Mouse (Mus musculus) midbrain, embryonic 10.5 days (tissue): ENCODE measurements around the gene Kcnab3. TPM values are rescaled to one million over a fixed set of nuclear protein-coding genes. Genes with fewer than 3 reads are reported as not detected.

Experiments
- DNase-seq: peaks from one replicate; pipeline ENCODE4 v3.0.0-alpha.2; 2017; ENCODE audit warnings: low spot score
- H3K27ac ChIP-seq: fragments of 300-500 bp; sonication (generic); replicated peaks from 2 replicates; pipeline ENCODE4 v1.5.1; 2016; ENCODE audit warnings: mild to moderate bottlenecking
- H3K27me3 ChIP-seq: fragments of 300-500 bp; sonication (generic); 2 replicates; pipeline ENCODE4 v1.6.1; 2016; ENCODE audit warnings: low read depth, mild to moderate bottlenecking; ENCODE audit not compliant: poor library complexity, severe bottlenecking
- H3K36me3 ChIP-seq: fragments of 300-500 bp; sonication (generic); 2 replicates; pipeline ENCODE4 v1.6.1; 2016; ENCODE audit warnings: mild to moderate bottlenecking, moderate library complexity
- H3K4me1 ChIP-seq: fragments of 300-500 bp; sonication (generic); 2 replicates; pipeline ENCODE4 v1.6.1; 2016
- H3K4me3 ChIP-seq: fragments of 300-500 bp; sonication (generic); 2 replicates; pipeline ENCODE4 v1.5.1; 2016; ENCODE audit warnings: mild to moderate bottlenecking, moderate library complexity
- H3K9me3 ChIP-seq: fragments of 300-500 bp; sonication (generic); replicated peaks from 2 replicates; pipeline ENCODE4 v1.6.1; 2016; ENCODE audit warnings: mild to moderate bottlenecking
- WGBS: fragments of 180-500 bp; shearing (Covaris S2); methylation state at CpG from one replicate; pipeline ENCODE4 v1.1.7; 2016; 5-methylcytosine and 5-hydroxymethylcytosine counted together
- polyA plus RNA-seq: library from polyadenylated mRNA; unstranded; fragments of >200 nt; fragmentation: Nextera tagmentation; extraction: Ambion mirVana; gene quantifications from 2 replicates; pipeline ENCODE4 v1.2.1, GENCODE M21; 2016

The Kcnab3 gene
- polyA plus RNA-seq, 1 experiment from 2014 or later = 1.4 TPM

DNA sequence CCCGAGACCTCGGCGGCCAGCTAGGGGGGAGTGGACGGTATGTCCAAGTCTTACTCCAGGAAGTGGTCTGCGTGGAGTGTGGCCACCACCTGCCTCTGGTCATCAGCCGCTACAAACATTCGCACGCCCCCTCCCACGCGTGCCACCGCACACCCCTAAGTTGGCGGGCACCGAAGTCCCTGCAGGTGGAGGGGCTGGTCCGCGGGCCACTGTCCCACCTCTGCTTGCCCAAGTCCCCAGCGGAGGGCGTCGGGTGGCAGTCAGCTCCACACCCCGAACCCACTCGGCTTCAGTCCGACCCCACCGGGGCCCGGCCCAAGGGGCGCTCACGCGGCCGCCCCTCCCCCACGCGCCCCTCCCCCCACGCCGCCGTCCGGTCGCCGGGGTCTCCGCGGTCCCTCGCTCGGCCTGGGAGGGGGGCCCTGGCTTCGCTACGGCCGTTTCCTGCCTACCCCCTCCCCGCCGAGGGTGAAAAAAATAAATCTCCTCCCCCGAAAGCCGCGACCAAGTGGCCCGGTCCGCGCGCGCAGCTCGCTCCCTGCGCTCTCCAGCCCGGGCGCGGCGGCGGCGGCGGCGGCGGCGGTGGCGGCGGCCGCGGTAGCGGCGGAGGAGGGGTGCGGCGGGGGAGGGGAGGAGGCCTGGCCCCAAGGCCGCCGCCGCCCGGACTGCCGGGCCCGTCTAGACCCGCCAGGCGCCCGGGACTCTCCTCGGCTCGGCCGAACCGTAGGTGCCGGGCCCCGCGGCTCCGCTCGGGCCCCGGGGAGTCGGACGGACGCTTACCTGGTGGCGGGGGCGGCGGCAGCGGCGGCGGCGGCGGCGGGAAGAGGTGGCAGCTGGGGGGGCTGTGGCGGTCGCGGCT lies 42.5 kb downstream of the Kcnab3 start:
- under 1% methylated on average over 84 of the region's 106 CpGs for WGBS
- peaks cover 85% of the 10 kb centered on the region for H3K4me1 ChIP-seq

GRCm38 (mm10) chr11:69369215-69369989 lies 43.3 kb downstream of the Kcnab3 start, which contains the start of gene Chd3:
TSS of gene Chd3 (minus strand) at chr11:69369406.
- 4% methylated on average over 16 of the region's 34 CpGs for WGBS

More for the DNA sequence above, 42.5 kb downstream of the Kcnab3 start:
- peak; percentile 73 for DNase-seq
- Histone ChIP-seq H3K27ac (peak overlapping the region; percentile 100), H3K27me3 (no peaks in the 10 kb centered on the region), H3K4me3 (peak overlapping the region; percentile 97), H3K36me3 (peaks cover 27% of the 10 kb centered on the region), H3K9me3 (no peaks in the 10 kb centered on the region)

DNA sequence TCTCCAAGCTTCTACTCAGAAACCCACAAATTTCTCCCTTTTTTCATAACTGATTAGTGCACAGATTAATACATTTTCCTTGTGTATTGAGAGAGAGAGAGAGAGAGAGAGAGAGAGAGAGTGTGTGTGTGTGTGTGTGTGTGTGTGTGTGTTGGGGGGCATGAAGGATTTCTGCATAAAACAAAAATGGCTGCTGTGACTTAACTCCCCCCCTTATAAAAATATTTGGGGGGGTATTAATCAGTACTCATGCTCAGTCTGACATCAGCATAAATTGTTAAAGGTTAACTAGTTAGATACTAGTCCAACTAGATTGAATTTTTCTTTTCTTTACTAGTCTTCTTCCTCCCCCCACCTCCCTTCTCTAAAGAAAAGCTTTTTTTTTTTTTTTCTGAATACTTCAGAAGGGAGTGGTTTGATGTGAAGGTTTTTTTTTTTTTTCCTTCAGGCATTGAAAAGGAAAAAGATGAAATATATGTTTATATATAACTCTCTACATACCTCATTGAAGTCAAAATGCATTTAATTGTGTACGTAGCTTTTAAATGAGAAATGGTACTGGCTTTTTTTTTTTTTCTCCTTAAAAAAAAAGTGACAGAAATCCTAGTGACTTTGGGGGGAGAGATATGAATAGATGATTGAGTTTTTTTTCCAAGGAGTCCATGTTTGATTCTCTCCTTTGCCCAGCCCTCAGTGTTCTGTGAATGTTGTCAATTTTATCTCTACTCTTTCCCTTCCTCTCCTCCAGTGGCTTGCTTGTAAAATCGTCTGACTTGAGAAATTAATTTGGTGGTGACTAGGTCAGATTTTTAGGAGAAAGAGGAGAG lies 44.1 kb downstream of the Kcnab3 start:
- no peak for DNase-seq
- H3K27ac ChIP-seq = peak overlapping the region; percentile 100
- 38% methylated on average over 2 of the region's 2 CpGs for WGBS
- peaks cover 32% of the 10 kb centered on the region for H3K36me3 ChIP-seq
- peaks cover 80% of the 10 kb centered on the region for H3K4me1 ChIP-seq
- peak overlapping the region; percentile 97 for H3K4me3 ChIP-seq
- H3K9me3 ChIP-seq = no peaks in the 10 kb centered on the region
- no peaks in the 10 kb centered on the region for H3K27me3 ChIP-seq

More at GRCm38 (mm10) chr11:69369215-69369989, 43.3 kb downstream of the Kcnab3 start, which contains the start of gene Chd3:
- Histone ChIP-seq H3K9me3 (no peaks in the 10 kb centered on the region), H3K4me1 (peaks cover 88% of the 10 kb centered on the region), H3K4me3 (peak within 1 kb of the TSS; percentile 97), H3K27ac (peak within 1 kb of the TSS; percentile 100), H3K27me3 (no peaks in the 10 kb centered on the region), H3K36me3 (peaks cover 27% of the 10 kb centered on the region)
- peak; percentile 63 for DNase-seq

GRCm38 (mm10) chr11:69370817-69371215 lies 44.8 kb downstream of the Kcnab3 start:
- peaks cover 74% of the 10 kb centered on the region for H3K4me1 ChIP-seq
- H3K36me3 ChIP-seq = peaks cover 37% of the 10 kb centered on the region
- no peaks in the 10 kb centered on the region for H3K9me3 ChIP-seq
- no peak for DNase-seq
- H3K27me3 ChIP-seq = no peaks in the 10 kb centered on the region
- peak overlapping the region; percentile 97 for H3K4me3 ChIP-seq
- 17% methylated on average over 9 of the region's 9 CpGs for WGBS
- H3K27ac ChIP-seq = peak overlapping the region; percentile 82

- H3K4me3 ChIP-seq = peak overlapping the region; percentile 97
- 31% methylated on average over 12 of the region's 12 CpGs for WGBS
- DNase-seq = no peak
- H3K4me1 ChIP-seq = peaks cover 66% of the 10 kb centered on the region
- peak overlapping the region; percentile 82 for H3K27ac ChIP-seq
- no peaks in the 10 kb centered on the region for H3K27me3 ChIP-seq
- peaks cover 44% of the 10 kb centered on the region for H3K36me3 ChIP-seq
- no peaks in the 10 kb centered on the region for H3K9me3 ChIP-seq
Measured at GRCm38 (mm10) chr11:69371601-69372000, 45.5 kb downstream of the Kcnab3 start.

GRCm38 (mm10) chr11:69372056-69372779 lies 46.2 kb downstream of the Kcnab3 start:
- Histone ChIP-seq H3K27ac (peak overlapping the region; percentile 82), H3K4me1 (peaks cover 60% of the 10 kb centered on the region), H3K36me3 (peaks cover 46% of the 10 kb centered on the region), H3K9me3 (no peaks in the 10 kb centered on the region), H3K4me3 (peak overlapping the region; percentile 97), H3K27me3 (no peaks in the 10 kb centered on the region)
- DNase-seq = no peak
- WGBS = 68% methylated on average over 12 of the region's 12 CpGs

DNA sequence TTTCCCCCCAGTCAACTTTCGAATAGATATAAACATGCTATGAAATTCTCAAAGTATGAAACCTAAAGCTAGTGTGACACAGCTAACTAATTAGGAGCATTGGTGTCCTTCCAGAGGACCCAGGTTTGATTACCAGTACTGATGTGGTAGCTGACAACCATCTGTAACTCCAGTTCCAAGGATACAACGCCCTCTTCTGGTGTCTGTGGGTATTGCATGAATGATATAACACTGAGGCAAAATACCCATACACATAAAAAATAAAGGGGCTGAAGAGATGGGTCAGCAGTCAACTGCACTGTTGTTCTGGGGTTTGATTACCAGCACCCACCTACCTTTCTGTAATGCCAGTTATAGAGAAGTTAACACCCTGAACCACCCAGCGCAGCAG lies 46.7 kb downstream of the Kcnab3 start:
- Histone ChIP-seq H3K4me3 (no peak overlapping the region), H3K4me1 (peaks cover 55% of the 10 kb centered on the region), H3K9me3 (no peaks in the 10 kb centered on the region), H3K27ac (no peak overlapping the region), H3K36me3 (peaks cover 51% of the 10 kb centered on the region), H3K27me3 (no peaks in the 10 kb centered on the region)
- 62% methylated on average over 3 of the region's 3 CpGs for WGBS
- no peak for DNase-seq

DNA sequence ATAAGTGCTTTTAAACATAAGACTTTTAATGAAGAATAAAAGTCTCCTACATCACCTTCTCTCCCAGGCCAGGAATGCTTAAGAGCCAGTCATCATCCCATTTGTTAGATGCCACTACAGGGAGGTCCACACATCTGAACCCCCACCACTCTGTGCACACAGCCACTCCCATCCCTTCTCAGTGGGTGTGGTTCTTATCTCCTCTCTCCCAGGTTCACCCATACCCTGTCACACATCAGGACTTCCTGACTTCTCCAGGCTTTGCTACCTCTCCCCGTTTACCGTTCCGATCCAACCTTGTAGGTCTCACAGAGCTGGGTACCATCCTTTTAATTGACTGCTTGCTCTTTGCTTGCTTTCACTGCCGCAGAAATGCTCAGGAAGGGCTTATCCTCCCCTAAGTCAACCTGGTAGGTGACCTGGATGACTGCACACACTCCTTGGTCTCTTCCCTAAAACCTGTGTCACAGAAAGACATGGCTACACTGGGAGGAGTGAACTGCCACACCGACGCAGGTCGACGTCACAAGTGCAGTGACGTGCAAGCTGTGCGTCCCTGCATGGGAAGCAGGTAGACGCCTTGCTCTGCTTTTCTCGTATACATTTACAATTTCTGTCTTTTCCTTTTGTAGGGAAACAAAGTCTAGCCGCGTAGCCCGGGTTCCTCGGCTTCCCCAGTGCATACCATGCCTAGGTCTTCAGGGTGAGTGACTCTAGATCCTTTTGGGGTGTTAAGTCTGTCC lies 47.3 kb downstream of the Kcnab3 start:
- WGBS = 90% methylated on average over 16 of the region's 16 CpGs
- no peak overlapping the region for H3K27ac ChIP-seq
- H3K9me3 ChIP-seq = no peaks in the 10 kb centered on the region
- DNase-seq = no peak
- H3K4me3 ChIP-seq = no peak overlapping the region
- H3K27me3 ChIP-seq = no peaks in the 10 kb centered on the region
- peaks cover 57% of the 10 kb centered on the region for H3K36me3 ChIP-seq
- peaks cover 48% of the 10 kb centered on the region for H3K4me1 ChIP-seq

DNA sequence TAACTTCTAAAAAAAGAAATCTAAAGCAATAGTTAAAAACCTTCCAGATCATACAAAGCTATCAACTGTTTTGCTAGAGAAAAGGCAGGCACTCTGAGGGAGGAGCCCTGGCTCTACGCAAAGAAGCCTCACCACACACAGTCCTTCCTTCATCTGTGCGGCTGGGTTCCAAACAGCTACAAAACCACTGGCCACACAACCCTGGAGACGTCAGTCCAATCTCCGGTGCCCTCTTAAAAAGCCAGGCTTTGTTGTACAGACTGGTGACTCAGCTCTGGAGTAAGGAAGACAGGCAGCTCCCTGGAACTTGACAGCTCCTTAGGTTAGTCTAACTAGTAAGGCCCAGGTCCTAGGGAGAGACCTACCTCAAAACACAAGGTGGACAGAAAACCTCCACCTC lies 49.6 kb downstream of the Kcnab3 start:
- no peaks in the 10 kb centered on the region for H3K9me3 ChIP-seq
- no peak for DNase-seq
- H3K36me3 ChIP-seq = peaks cover 63% of the 10 kb centered on the region
- H3K27me3 ChIP-seq = no peaks in the 10 kb centered on the region
- H3K4me1 ChIP-seq = peaks cover 32% of the 10 kb centered on the region
- H3K4me3 ChIP-seq = no peak overlapping the region
- H3K27ac ChIP-seq = no peak overlapping the region
- 90% methylated on average over 4 of the region's 4 CpGs for WGBS

DNA sequence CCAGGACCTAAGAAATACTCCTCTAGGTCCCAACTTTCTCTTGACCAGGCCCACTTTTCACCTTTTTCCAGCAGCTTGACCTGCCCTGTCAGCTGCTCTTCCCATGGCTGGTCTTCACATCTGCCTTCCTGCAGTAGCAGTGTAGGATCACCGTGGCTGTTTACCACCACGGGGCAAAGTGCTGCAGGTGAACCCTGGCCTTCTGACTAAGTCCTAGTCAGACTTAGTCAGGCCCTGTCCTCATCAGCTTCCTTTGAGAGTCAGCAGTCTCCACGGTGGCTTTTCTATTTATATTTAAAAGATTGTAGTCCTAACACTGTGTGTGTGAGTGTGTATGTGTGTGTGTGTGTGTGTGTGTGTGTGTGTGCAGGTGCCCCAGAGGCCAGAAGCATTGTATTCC lies 51.7 kb downstream of the Kcnab3 start:
- no peak for DNase-seq
- Histone ChIP-seq H3K9me3 (no peaks in the 10 kb centered on the region), H3K4me1 (peaks cover 11% of the 10 kb centered on the region), H3K4me3 (no peak overlapping the region), H3K27ac (no peak overlapping the region), H3K27me3 (no peaks in the 10 kb centered on the region), H3K36me3 (peaks cover 54% of the 10 kb centered on the region)
- WGBS = 89% methylated on average over 3 of the region's 3 CpGs

DNA sequence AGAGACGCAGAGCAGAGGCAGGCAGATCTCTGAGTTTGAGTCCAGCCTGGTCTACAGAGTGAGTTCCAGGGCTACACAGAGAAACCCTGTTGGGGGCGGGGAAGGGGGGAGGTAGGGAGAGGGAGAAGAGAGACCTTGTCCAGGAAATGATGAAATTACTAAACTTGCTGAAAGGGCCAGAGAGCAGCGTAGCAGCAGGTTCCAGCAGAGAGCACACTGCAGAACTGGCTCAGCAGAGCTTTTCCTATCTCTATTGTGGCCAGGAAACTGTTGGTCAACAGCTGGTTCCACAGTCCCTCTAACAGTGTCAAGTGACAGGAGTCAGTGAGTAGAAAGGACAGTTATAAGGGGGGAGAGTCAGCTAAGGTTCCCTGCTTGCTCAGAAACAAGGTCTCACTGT lies 53.5 kb downstream of the Kcnab3 start:
- H3K4me1 ChIP-seq = no peaks in the 10 kb centered on the region; the same call in 1 of the 2 replicates
- WGBS = 86% methylated on average over 3 of the region's 3 CpGs
- H3K9me3 ChIP-seq = no peaks in the 10 kb centered on the region
- no peak overlapping the region for H3K4me3 ChIP-seq
- no peak overlapping the region for H3K27ac ChIP-seq
- no peak for DNase-seq
- H3K36me3 ChIP-seq = peaks cover 37% of the 10 kb centered on the region
- no peaks in the 10 kb centered on the region for H3K27me3 ChIP-seq
